Mouse (Mus musculus) adrenal gland, adult (tissue): ENCODE results near the gene Tanc1.
"Not testable (repeated sequence)": the region's sequence is repeated elsewhere in the genome, so short reads cannot be mapped to it uniquely, and the experiment has no call there.

Experiments used
- DNase-seq, 2 experiments: peaks; one replicate each; pipeline ENCODE4 v3.0.0; 2022 to 2023; ENCODE audit warnings: low spot score in 1 of 2; ENCODE audit not compliant: inconsistent age in 2 of 2

Tanc1 gene

GRCm38 (mm10) chr2:59820088-59820487, 208.2 kb downstream of the Tanc1 start:
- DNase-seq, result no peak

GRCm38 (mm10) chr2:59821044-59821443, 209.2 kb downstream of the Tanc1 start:
- no peak for DNase-seq

- DNase-seq, result peak in 1 of 2 experiments; percentile 49
These were observed 212.4 kb downstream of the Tanc1 start for GRCm38 (mm10) chr2:59824289-59824688.

GRCm38 (mm10) chr2:59825380-59825779, 213.5 kb downstream of the Tanc1 start:
- DNase-seq, result no peak

GRCm38 (mm10) chr2:59828103-59828655, 216.3 kb downstream of the Tanc1 start:
- no peak for DNase-seq

- peak; percentile 37 to 65 for DNase-seq
These were observed 217.1 kb downstream of the Tanc1 start for GRCm38 (mm10) chr2:59828777-59829508.

GRCm38 (mm10) chr2:59829718-59830117, 217.9 kb downstream of the Tanc1 start:
- no peak for DNase-seq

GRCm38 (mm10) chr2:59830151-59830550, 218.3 kb downstream of the Tanc1 start:
- peak in 1 of 2 experiments; percentile 39 for DNase-seq

GRCm38 (mm10) chr2:59830940-59831339, 219.1 kb downstream of the Tanc1 start:
- DNase-seq, result no peak

GRCm38 (mm10) chr2:59831831-59832230, 220.0 kb downstream of the Tanc1 start:
- DNase-seq, result no peak

GRCm38 (mm10) chr2:59838825-59839224, 227.0 kb downstream of the Tanc1 start:
- DNase-seq, result peak; percentile 41 to 64

- no peak for DNase-seq
These were observed 227.9 kb downstream of the Tanc1 start for GRCm38 (mm10) chr2:59839755-59840154.

GRCm38 (mm10) chr2:59840191-59840590, 228.3 kb downstream of the Tanc1 start:
- peak in 1 of 2 experiments; percentile 41 for DNase-seq

GRCm38 (mm10) chr2:59841189-59841939, 229.5 kb downstream of the Tanc1 start:
- peak in 1 of 2 experiments; percentile 38 for DNase-seq

GRCm38 (mm10) chr2:59841944-59842343, 230.1 kb downstream of the Tanc1 start:
- no peak for DNase-seq

GRCm38 (mm10) chr2:59842556-59843008, 230.7 kb downstream of the Tanc1 start:
- no peak for DNase-seq

GRCm38 (mm10) chr2:59843156-59843555, 231.3 kb downstream of the Tanc1 start:
- no peak for DNase-seq

- DNase-seq, result no peak
These were observed 232.0 kb downstream of the Tanc1 start for GRCm38 (mm10) chr2:59843848-59844247.

- DNase-seq, result not testable (repeated sequence)
These were observed 240.0 kb downstream of the Tanc1 start for GRCm38 (mm10) chr2:59851885-59852284.

GRCm38 (mm10) chr2:59852916-59853315, 241.1 kb downstream of the Tanc1 start:
- no peak for DNase-seq

GRCm38 (mm10) chr2:59853543-59853942, 241.7 kb downstream of the Tanc1 start:
- no peak for DNase-seq

GRCm38 (mm10) chr2:59854363-59854762, 242.5 kb downstream of the Tanc1 start:
- no peak for DNase-seq
